Mouse (Mus musculus) spleen, postnatal 4 days (tissue): Measurements from ENCODE around the gene Rab1b.

Experiments used
- DNase-seq, 2 experiments: peaks; one replicate each; pipeline ENCODE4 v3.0.0; 2022; ENCODE audit warnings: low spot score in 2 of 2

The Rab1b gene

GRCm38 (mm10) chr19:5071545-5072369, 35.1 kb downstream of the Rab1b start:
- peak; percentile 75 to 83 for DNase-seq

DNA sequence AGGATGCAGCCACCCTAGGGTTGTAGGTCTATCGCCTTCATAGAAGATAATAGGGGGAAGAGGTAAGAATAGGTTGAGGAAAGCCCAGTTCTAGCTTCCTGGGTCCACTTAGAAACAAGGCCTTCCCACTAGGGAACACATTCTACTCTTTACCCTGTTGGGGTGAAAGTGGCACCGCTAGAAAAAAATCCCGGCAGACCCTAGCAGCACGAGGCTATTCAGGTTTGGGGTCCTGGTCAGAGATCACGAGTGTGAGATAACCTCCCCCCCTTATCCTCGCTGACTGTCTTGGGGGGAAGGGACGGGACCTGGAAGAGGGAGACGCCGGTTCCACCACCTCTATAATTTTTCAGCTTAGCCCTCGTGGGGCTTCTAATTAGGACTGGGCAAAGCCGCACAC, 35.8 kb downstream of the Rab1b start:
- DNase-seq: no peak

DNA sequence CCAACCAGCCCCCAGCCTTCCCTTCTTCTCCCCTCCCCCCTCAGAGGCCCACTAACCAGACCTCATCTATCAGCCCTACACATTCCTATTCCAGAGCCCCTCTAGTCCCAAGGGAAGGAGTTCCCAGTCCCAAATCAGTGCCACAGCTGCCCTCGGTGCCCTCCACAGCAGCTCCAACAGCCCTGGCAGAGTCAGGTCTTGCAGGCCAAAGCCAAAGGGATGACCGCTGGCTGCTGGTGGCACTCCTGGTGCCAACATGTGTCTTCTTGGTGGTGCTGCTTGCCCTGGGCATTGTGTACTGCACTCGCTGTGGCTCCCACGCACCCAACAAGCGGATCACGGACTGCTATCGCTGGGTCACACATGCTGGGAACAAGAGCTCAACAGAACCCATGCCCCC, 36.9 kb downstream of the Rab1b start:
- no peak for DNase-seq

- DNase-seq: no peak
Observed at GRCm38 (mm10) chr19:5069486-5069885, 37.4 kb downstream of the Rab1b start.

- no peak for DNase-seq
Observed at GRCm38 (mm10) chr19:5068570-5069234, 38.2 kb downstream of the Rab1b start.

- no peak for DNase-seq
Observed at GRCm38 (mm10) chr19:5067867-5068569, 38.9 kb downstream of the Rab1b start, which contains the start of gene Cd248. Gene Cd248 (plus strand): TSS chr19:5068078.

DNA sequence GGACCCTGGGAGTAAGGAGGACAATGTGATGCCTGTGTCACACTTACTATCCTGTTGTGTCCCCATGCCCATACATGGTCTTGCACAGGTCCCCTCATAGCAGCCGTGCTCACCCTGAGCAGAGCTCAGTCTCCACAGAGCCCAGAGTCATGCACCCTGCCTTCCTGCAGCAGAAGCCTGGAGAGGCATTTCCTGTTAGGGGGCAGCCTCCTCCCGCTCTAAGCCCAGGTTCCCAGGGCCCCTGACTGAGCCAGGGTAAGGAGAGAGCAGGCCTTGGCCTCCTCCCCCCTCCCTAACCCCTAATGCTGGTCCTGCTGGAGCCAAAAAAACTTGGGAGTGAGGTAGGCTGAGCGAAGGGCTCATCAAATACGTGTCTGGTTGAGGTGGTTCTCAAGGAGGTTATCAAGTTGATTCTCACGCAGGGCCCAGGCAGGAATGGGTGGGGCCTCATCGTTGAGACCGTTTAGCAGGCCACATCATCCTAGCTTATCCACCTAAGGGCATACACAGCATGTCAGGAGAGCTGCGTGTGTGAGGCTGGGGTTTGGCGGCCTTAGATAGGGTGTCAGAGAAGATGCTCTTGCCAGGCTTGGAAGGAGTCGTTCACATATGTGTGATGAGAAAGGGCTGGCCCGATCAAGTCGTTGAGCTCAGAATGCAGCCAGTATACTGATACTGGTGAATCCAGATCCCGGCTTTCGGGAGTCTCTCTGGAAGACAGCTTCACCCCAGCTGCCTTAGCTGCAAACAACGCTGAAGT, 39.7 kb downstream of the Rab1b start:
- peak in 1 of 2 experiments; percentile 62 for DNase-seq

DNA sequence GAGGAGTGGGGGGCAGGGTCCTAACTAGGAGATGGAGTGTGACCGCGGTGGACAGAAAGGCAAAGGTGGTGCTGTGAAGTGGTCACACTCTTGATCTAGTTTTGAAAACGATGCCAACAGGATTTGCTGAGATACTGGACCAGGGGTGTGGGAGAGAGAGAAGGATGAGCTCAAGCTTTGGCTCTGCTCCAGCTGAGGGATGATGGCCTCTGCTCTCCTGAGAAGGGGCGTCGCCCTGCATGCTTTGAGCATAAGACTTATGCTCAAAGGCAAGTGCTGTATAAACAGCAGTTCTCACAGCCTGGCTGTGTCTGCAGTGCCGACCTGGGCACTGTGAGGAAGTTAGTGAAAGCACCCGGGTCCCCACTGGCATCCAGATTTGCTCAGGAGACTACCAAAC, 41.8 kb downstream of the Rab1b start:
- DNase-seq: no peak

DNA sequence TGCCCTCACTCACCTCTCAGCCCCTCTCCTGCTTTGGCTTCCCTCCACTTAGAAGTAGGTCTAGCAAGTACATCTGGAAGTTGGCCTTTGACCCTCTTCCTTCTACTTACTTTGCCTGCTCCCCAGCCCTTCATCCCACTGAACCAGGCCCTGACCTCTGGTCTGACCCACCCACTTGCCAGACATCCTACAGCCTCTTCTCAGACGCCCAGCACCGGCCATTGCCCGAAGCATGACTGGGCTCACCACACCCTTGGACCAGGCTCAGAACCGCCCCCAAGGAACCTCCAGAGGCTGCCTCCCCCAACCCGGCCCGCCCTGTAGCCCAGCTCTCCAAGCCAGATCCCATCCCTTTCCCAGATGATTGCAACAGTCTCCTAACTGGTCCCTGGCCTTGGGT, 44.4 kb downstream of the Rab1b start:
- no peak for DNase-seq

GRCm38 (mm10) chr19:5062041-5062440, 44.8 kb downstream of the Rab1b start:
- no peak for DNase-seq

- DNase-seq: no peak
Observed at GRCm38 (mm10) chr19:5060365-5061330, 46.2 kb downstream of the Rab1b start.

DNA sequence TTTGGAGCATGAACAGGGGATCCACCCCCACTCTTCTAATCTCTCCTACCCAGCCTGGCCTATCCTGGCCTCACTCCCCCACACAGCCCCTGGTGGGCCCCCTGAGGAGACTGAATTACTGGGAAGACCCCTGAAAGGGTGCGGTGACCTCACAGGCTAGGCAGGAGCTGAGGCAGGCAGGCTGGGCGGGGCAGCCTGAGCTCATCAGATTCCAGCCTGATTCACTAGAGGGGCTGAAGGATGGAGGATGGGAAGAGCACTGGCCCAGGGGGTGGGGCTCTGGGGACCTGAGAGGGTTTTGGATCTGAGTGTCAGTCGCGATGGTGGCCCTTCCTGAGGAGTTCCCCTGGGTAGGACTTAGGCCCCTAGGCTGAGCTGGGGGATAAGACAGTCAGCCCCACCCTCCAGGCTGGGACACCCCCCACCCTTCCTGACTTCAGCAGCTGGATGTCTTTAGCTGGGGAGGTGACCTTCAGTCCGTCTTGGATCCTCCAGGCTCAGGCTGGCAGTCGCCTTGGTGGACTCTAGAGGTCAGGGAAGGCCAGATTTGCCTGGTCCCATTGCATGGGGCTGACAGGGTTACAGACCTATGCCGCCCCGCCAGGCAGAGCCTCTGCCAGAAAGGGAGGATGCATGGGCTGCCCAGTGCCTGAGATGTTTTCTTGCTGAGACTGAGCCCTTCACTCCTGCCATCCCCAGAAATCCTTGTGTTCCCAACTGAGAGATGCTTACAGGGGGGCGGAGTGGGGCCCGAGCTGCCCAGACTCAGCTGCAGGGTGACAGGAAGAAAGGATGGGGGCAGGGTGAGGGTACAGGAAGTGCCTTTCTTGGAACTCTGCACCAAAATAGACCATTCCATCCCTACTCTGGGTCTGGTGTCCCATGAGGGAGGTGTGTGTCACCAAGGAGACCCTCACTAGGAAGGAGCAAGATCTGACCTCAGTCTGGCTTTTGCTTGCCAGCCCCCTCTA, 47.8 kb downstream of the Rab1b start:
- DNase-seq: no peak

- DNase-seq: no peak
Observed at GRCm38 (mm10) chr19:5057876-5058775, 48.7 kb downstream of the Rab1b start.

GRCm38 (mm10) chr19:5056251-5056650, 50.6 kb downstream of the Rab1b start:
- no peak for DNase-seq

DNA sequence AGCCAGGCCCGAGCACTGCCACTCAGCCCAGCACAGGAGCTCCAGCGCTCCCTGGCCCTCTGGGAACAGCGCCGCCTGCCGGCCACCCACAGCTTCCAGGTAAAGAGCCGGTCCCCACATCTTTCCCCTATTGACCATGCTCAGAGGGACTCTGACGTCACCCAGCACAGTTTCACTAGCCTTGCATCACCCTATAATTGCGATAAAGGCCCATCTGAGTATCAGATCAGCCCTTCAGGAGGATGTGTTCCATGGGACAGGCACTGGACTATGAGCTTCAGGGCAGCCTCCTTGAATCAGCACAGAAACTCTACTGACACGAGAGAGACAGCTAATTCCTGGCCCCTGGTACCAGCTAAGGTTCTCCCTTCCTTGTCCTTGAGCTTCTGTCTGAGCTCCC, 53.0 kb downstream of the Rab1b start:
- DNase-seq: peak; percentile 65 to 90

DNA sequence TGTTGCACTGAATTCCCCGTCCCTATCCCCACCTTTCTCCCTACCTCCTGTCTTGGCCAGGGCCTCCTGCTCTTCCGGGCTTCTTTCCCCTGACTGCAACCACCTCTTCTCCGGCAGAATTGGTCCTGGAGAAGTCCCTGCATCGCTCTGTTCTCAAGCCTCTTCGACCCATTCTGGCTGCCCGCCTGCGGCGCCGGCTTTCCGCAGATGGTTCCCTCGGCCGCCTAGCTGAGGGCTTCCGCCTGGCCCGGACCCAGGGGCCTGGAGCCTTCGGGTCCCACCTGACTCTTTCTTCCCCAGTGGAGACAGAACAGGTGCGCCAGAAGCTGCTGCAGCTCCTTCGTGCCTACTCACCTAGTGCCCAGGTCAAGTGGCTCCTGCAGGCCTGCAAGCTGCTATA, 54.0 kb downstream of the Rab1b start:
- DNase-seq: no peak

- DNase-seq: no peak
Observed at GRCm38 (mm10) chr19:5052166-5052822, 54.6 kb downstream of the Rab1b start.

- no peak for DNase-seq
Observed at GRCm38 (mm10) chr19:5051515-5051914, 55.4 kb downstream of the Rab1b start.
